Mouse (Mus musculus) lung, embryonic 14.5 days (tissue): ENCODE measurements around the gene Olfr312. TPM values are rescaled to one million over a fixed set of nuclear protein-coding genes. Genes with fewer than 3 reads are reported as not detected.
"Not testable (repeated sequence)": the region's sequence is repeated elsewhere in the genome, so short reads cannot be mapped to it uniquely, and the experiment has no call there.

Experiments
- ATAC-seq: fragments of 200-750 bp; cut with Nextera tagmentation; 2 replicates; pipeline ENCODE4 v1.8.0; 2017; ENCODE audit warnings: mild to moderate bottlenecking, moderate TSS enrichment, moderate library complexity; ENCODE audit not compliant: insufficient read depth
- DNase-seq: peaks from one replicate; pipeline ENCODE4 v3.0.0-alpha.2; 2015
- H3K27ac ChIP-seq: fragments of 300-500 bp; sonication (generic); 2 replicates; pipeline ENCODE4 v1.5.1; 2014; ENCODE audit warnings: low read depth, mild to moderate bottlenecking, moderate library complexity
- H3K27me3 ChIP-seq: fragments of 300-500 bp; sonication (generic); 2 replicates; pipeline ENCODE4 v1.6.1; 2014; ENCODE audit warnings: low read length, control low read depth; ENCODE audit not compliant: insufficient read depth
- H3K36me3 ChIP-seq: fragments of 300-500 bp; sonication (generic); 2 replicates; pipeline ENCODE4 v1.6.1; 2014; ENCODE audit warnings: control low read depth; ENCODE audit not compliant: insufficient read depth
- H3K4me1 ChIP-seq: fragments of 300-500 bp; sonication (generic); 2 replicates; pipeline ENCODE4 v1.6.1; 2014; ENCODE audit warnings: antibody characterized with exemption, control low read depth; ENCODE audit not compliant: insufficient read depth
- H3K4me2 ChIP-seq: fragments of 300-500 bp; sonication (generic); 2 replicates; pipeline ENCODE4 v1.6.1; 2014; ENCODE audit warnings: mild to moderate bottlenecking
- H3K4me3 ChIP-seq: fragments of 300-500 bp; sonication (generic); 2 replicates; pipeline ENCODE4 v1.5.1; 2014; ENCODE audit warnings: low read depth, low read length
- H3K9ac ChIP-seq: fragments of 300-500 bp; sonication (generic); 2 replicates; pipeline ENCODE4 v1.6.1; 2014
- H3K9me3 ChIP-seq: fragments of 300-500 bp; sonication (generic); 2 replicates; pipeline ENCODE4 v1.6.1; 2016; ENCODE audit warnings: low read depth, low read length, control low read depth
- CTCF ChIP-seq: IDR thresholded peaks from 2 replicates; pipeline ENCODE4 v1.5.1; 2016; ENCODE audit warnings: antibody characterized with exemption, low read depth
- WGBS: fragments of 180-500 bp; shearing (Covaris S2); extraction: QIAGEN DNeasy Blood & Tissue Kit; methylation state at CpG from one replicate; pipeline ENCODE4 v1.1.7; 2014; 5-methylcytosine and 5-hydroxymethylcytosine counted together
- polyA plus RNA-seq: library from polyadenylated mRNA; unstranded; fragments of >200 nt; fragmentation: Nextera tagmentation; extraction: Ambion mirVana; gene quantifications from 2 replicates; pipeline ENCODE4 v1.2.1, GENCODE M21; 2014

The Olfr312 gene
- polyA plus RNA-seq, 1 experiment from 2014 or later, result not detected

DNA sequence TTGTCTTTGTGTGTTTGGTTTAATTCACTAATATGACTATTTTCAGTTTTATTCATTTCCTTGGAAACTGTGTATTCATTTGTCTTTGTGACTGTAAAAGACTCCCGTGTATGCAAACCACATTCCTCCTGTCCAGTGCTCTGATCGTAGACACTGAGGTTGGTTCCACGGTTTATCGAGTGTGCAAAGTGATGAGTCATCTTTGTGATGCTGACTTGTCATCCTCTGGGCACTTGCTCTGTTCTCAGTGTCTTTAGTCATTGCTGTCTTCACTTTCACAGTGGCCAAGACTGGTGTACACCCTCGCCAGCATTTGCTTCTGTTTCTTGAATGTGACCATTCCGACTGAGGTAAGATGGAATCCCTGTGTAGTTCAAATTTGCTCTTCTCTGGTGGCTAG, 38.4 kb upstream of the Olfr312 start:
- no peak for DNase-seq
- no peaks in the 10 kb centered on the region for H3K27me3 ChIP-seq
- H3K9ac ChIP-seq, result no peak overlapping the region
- H3K36me3 ChIP-seq, result no peaks in the 10 kb centered on the region
- no peak for ATAC-seq
- no peaks in the 10 kb centered on the region for H3K4me1 ChIP-seq
- no peak for TF ChIP-seq CTCF
- H3K4me2 ChIP-seq, result no peak overlapping the region
- H3K4me3 ChIP-seq, result no peak overlapping the region
- H3K9me3 ChIP-seq, result no peaks in the 10 kb centered on the region
- H3K27ac ChIP-seq, result no peak overlapping the region
- 67% methylated on average over 6 of the region's 6 CpGs for WGBS

GRCm38 (mm10) chr11:58795856-58796255, 33.2 kb upstream of the Olfr312 start:
- peak; percentile 6; the same call in 1 of the 2 replicates for TF ChIP-seq CTCF
- WGBS, result 82% methylated on average over 2 of the region's 2 CpGs
- H3K9ac ChIP-seq, result no peak overlapping the region
- H3K27ac ChIP-seq, result no peak overlapping the region
- H3K9me3 ChIP-seq, result no peaks in the 10 kb centered on the region
- no peak overlapping the region for H3K4me2 ChIP-seq
- H3K27me3 ChIP-seq, result no peaks in the 10 kb centered on the region
- ATAC-seq (no peak), DNase-seq (no peak)
- no peaks in the 10 kb centered on the region for H3K4me1 ChIP-seq
- H3K36me3 ChIP-seq, result no peaks in the 10 kb centered on the region
- H3K4me3 ChIP-seq, result no peak overlapping the region

DNA sequence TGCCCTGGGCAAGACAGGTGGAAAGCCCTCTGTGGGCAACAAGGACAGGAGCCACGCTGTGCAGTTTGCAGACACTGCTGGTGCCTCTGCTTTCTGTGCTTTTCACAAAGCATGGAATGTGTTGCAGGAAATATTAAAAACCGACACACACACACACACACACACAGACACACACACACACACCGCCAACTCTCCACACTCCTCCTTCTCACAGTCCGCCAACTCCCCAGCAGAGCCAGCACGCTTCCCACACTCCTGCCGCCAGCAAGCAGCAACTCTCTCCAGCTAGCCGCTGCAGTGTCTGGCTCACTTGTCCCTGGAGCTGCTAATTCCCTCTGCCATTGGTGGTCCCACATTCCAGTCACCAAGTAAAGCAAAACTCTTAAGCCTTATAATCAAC, 32.2 kb upstream of the Olfr312 start:
- Histone ChIP-seq H3K9ac (no peak overlapping the region), H3K4me2 (no peak overlapping the region), H3K9me3 (no peaks in the 10 kb centered on the region), H3K27ac (no peak overlapping the region), H3K36me3 (no peaks in the 10 kb centered on the region), H3K4me3 (no peak overlapping the region), H3K27me3 (no peaks in the 10 kb centered on the region), H3K4me1 (no peaks in the 10 kb centered on the region)
- ATAC-seq (no peak), DNase-seq (no peak)
- TF ChIP-seq CTCF, result no peak
- WGBS, result 58% methylated on average over 7 of the region's 7 CpGs

GRCm38 (mm10) chr11:58799747-58800146, 29.3 kb upstream of the Olfr312 start:
- no peaks in the 10 kb centered on the region for H3K27me3 ChIP-seq
- no peak overlapping the region for H3K4me3 ChIP-seq
- no peaks in the 10 kb centered on the region for H3K36me3 ChIP-seq
- H3K9me3 ChIP-seq, result no peaks in the 10 kb centered on the region
- no peaks in the 10 kb centered on the region for H3K4me1 ChIP-seq
- DNase-seq (no peak), ATAC-seq (no peak)
- no peak for TF ChIP-seq CTCF
- WGBS, result 66% methylated on average over 5 of the region's 5 CpGs
- H3K27ac ChIP-seq, result no peak overlapping the region
- no peak overlapping the region for H3K9ac ChIP-seq
- H3K4me2 ChIP-seq, result no peak overlapping the region

DNA sequence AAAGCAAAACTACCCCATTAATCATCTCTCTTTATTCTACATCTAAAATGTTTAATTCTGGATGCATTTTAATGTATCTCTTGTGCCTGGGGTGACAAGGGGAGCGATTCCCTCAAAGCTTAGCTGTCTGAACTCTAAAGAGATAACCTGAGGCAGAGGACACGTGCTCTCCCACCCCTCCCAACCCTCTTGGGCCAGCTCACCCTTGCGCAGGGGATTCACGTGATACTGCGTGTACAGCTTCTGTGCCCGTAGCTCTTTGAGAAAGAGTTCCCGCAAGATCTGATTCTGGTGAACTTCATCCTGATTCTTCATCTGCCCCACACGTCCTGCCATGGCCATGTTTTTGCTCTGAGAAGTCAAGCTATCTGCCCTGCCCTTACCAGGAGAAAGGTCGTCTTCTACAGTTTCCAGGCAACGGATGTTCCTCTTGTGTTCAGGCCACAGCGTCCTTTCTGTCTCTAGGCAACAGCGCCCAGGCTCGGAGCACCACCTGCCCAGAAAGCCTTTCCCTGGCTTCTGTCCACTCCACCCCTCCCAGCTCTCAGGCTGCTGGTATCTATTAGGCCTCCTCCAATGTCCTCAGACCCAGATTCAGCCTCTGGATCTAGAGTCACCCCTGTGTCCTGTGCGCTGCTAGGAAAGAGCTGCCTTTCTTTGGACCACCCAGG, 27.3 kb upstream of the Olfr312 start, which contains the start of gene Fam183b:
Fam183b (minus strand) TSS at position 403 of the 671 bp plus-strand sequence.
- Histone ChIP-seq H3K4me3 (no peak within 1 kb of the TSS), H3K4me2 (peak within 1 kb of the TSS; percentile 39), H3K27ac (no peak within 1 kb of the TSS), H3K4me1 (no peaks in the 10 kb centered on the region), H3K27me3 (no peaks in the 10 kb centered on the region), H3K9me3 (no peaks in the 10 kb centered on the region), H3K36me3 (no peaks in the 10 kb centered on the region), H3K9ac (no peak within 1 kb of the TSS)
- TF ChIP-seq CTCF, result no peak
- DNase-seq (peak; percentile 37), ATAC-seq (0 out of 2 replicates have a peak, but pooled peaks have one; percentile 21)
- WGBS, result 15% methylated on average over 14 of the region's 14 CpGs

DNA sequence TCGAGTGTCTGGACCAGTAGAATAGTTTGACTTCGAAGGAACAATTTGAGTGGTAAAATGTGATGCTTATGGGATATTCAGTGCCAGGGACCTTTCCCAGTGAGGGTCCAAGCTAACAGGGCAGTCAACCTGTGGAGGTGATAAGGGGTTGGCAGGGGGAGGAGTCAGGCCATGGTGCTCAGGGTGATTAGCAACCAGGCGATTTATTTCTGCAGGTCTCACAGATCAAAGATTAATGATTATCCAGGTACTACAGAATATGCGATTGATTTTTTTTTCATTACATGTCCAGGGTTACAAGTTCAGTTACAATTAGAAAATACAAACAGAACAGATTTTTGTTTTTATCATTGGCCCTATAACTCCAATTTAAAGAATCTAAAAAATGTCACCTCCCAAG, 25.2 kb upstream of the Olfr312 start:
- no peak for TF ChIP-seq CTCF
- H3K4me2 ChIP-seq, result no peak overlapping the region
- H3K4me1 ChIP-seq, result no peaks in the 10 kb centered on the region
- no peaks in the 10 kb centered on the region for H3K27me3 ChIP-seq
- DNase-seq, result no peak
- 45% methylated on average over 4 of the region's 4 CpGs for WGBS
- H3K27ac ChIP-seq, result no peak overlapping the region
- H3K9me3 ChIP-seq, result no peaks in the 10 kb centered on the region
- no peaks in the 10 kb centered on the region for H3K36me3 ChIP-seq
- H3K4me3 ChIP-seq, result no peak overlapping the region
- ATAC-seq, result no peak
- no peak overlapping the region for H3K9ac ChIP-seq

DNA sequence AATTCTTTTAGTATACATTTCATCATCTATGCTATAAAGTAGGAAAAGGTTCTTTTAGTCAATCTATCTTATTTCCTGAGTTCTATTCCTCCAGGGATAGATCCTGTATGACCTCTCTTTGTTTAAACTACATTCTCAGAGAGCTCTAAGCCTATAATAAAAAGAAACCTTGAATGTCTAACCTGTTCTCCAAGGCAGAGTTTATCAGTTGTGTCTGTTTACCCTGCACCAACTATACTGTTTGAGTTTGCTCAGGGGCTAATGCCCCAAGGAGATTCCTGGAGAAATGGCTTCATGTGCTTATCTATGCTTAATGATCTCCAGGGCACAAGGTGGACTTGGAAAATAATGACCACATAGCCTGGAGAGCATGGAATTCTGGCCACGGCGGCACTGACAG, 24.6 kb upstream of the Olfr312 start:
- H3K4me1 ChIP-seq, result no peaks in the 10 kb centered on the region
- no peak overlapping the region for H3K4me3 ChIP-seq
- H3K36me3 ChIP-seq, result no peaks in the 10 kb centered on the region
- no peak overlapping the region for H3K9ac ChIP-seq
- WGBS, result 27% methylated on average over 2 of the region's 2 CpGs
- ATAC-seq, result no peak
- no peak overlapping the region for H3K27ac ChIP-seq
- H3K27me3 ChIP-seq, result no peaks in the 10 kb centered on the region
- no peak for TF ChIP-seq CTCF
- no peak overlapping the region for H3K4me2 ChIP-seq
- no peak for DNase-seq
- H3K9me3 ChIP-seq, result no peaks in the 10 kb centered on the region

- no peaks in the 10 kb centered on the region for H3K9me3 ChIP-seq
- no peaks in the 10 kb centered on the region for H3K36me3 ChIP-seq
- no peak overlapping the region for H3K9ac ChIP-seq
- no peak overlapping the region for H3K4me3 ChIP-seq
- DNase-seq (no peak), ATAC-seq (no peak)
- peak; percentile 35 for TF ChIP-seq CTCF
- H3K4me1 ChIP-seq, result no peaks in the 10 kb centered on the region
- no peak overlapping the region for H3K27ac ChIP-seq
- WGBS, result 6% methylated on average over 1 of the region's 1 CpGs
- no peaks in the 10 kb centered on the region for H3K27me3 ChIP-seq
- no peak overlapping the region for H3K4me2 ChIP-seq
Observed at GRCm38 (mm10) chr11:58812001-58812400, 17.0 kb upstream of the Olfr312 start.

- ATAC-seq, H3K9me3 ChIP-seq, H3K27ac ChIP-seq, H3K4me1 ChIP-seq, H3K27me3 ChIP-seq, H3K9ac ChIP-seq, H3K36me3 ChIP-seq, H3K4me3 ChIP-seq, H3K4me2 ChIP-seq, DNase-seq: not testable (repeated sequence)
- WGBS, result 44% methylated on average over 1 of the region's 1 CpGs
Observed at GRCm38 (mm10) chr11:58814700-58815099, 14.3 kb upstream of the Olfr312 start, which contains the start of gene Olfr313. Gene Olfr313 (plus strand): TSS chr11:58815000.
